Mouse (Mus musculus) stomach, embryonic 16.5 days (tissue): ENCODE results near the gene Galns. TPM values are rescaled to one million over a fixed set of nuclear protein-coding genes. Genes with fewer than 3 reads are reported as not detected.

ENCODE experiments used
- ATAC-seq: fragments of 200-750 bp; cut with Nextera tagmentation; 2 replicates; pipeline ENCODE4 v1.8.0; 2017; ENCODE audit warnings: moderate number of reproducible peaks, moderate TSS enrichment; ENCODE audit not compliant: insufficient read depth, low FRiP score
- H3K27ac ChIP-seq: fragments of 300-500 bp; sonication (generic); 2 replicates; pipeline ENCODE4 v1.5.1; 2014; ENCODE audit warnings: low read length
- H3K27me3 ChIP-seq: fragments of 300-500 bp; sonication (generic); 2 replicates; pipeline ENCODE4 v1.6.1; 2014; ENCODE audit warnings: low read length, control low read depth, mixed read lengths; ENCODE audit not compliant: control insufficient read depth, insufficient read depth
- H3K36me3 ChIP-seq: fragments of 300-500 bp; sonication (generic); 2 replicates; pipeline ENCODE4 v1.6.1; 2014; ENCODE audit warnings: low read length; ENCODE audit not compliant: control insufficient read depth, insufficient read depth
- H3K4me1 ChIP-seq: fragments of 300-500 bp; sonication (generic); 2 replicates; pipeline ENCODE4 v1.6.1; 2014; ENCODE audit warnings: low read length, control low read depth, mixed read lengths; ENCODE audit not compliant: control insufficient read depth, insufficient read depth
- H3K4me2 ChIP-seq: fragments of 300-500 bp; sonication (generic); 2 replicates; pipeline ENCODE4 v1.6.1; 2014; ENCODE audit warnings: low read depth, low read length, mixed read lengths
- H3K4me3 ChIP-seq: fragments of 300-500 bp; sonication (generic); replicated peaks from 2 replicates; pipeline ENCODE4 v1.5.1; 2014; ENCODE audit warnings: mild to moderate bottlenecking, low read length
- H3K9ac ChIP-seq: fragments of 300-500 bp; sonication (generic); 2 replicates; pipeline ENCODE4 v1.6.1; 2014; ENCODE audit warnings: low read length
- H3K9me3 ChIP-seq: fragments of 300-500 bp; sonication (generic); replicated peaks from 2 replicates; pipeline ENCODE4 v1.6.1; 2016; ENCODE audit warnings: low read length, control low read depth; ENCODE audit not compliant: control insufficient read depth
- WGBS: fragments of 180-500 bp; shearing (Covaris S2); extraction: QIAGEN DNeasy Blood & Tissue Kit; methylation state at CpG from one replicate; pipeline ENCODE4 v1.1.7; 2014; 5-methylcytosine and 5-hydroxymethylcytosine counted together
- polyA plus RNA-seq: library from polyadenylated mRNA; unstranded; fragments of >200 nt; fragmentation: Nextera tagmentation; extraction: Ambion mirVana; gene quantifications from 2 replicates; pipeline ENCODE4 v1.2.1, GENCODE M21; 2015

The Galns gene
- polyA plus RNA-seq, 1 experiment from 2014 or later: 14.8 TPM

- H3K9me3 ChIP-seq: no peaks in the 10 kb centered on the region
- H3K4me1 ChIP-seq: peaks cover 44% of the 10 kb centered on the region
- no peaks in the 10 kb centered on the region for H3K27me3 ChIP-seq
- ATAC-seq: no peak
- H3K27ac ChIP-seq: peak overlapping the region; percentile 48
- WGBS: 53% methylated on average over 24 of the region's 24 CpGs
- peak overlapping the region; percentile 52 for H3K9ac ChIP-seq
- H3K36me3 ChIP-seq: no peaks in the 10 kb centered on the region
- H3K4me3 ChIP-seq: peak overlapping the region; percentile 13
- H3K4me2 ChIP-seq: peak overlapping the region; percentile 40
Observed at GRCm38 (mm10) chr8:122546811-122547453, 64.3 kb downstream of the Galns start.

- H3K36me3 ChIP-seq: no peaks in the 10 kb centered on the region
- no peaks in the 10 kb centered on the region for H3K9me3 ChIP-seq
- 78% methylated on average over 7 of the region's 7 CpGs for WGBS
- H3K4me1 ChIP-seq: peaks cover 44% of the 10 kb centered on the region
- H3K9ac ChIP-seq: peak overlapping the region; percentile 52
- H3K4me3 ChIP-seq: no peak overlapping the region; the same call in 1 of the 2 replicates
- H3K27me3 ChIP-seq: no peaks in the 10 kb centered on the region
- ATAC-seq: 0 out of 2 replicates have a peak, but pooled peaks have one; percentile 8
- peak overlapping the region; percentile 48; the same call in 1 of the 2 replicates for H3K27ac ChIP-seq
- H3K4me2 ChIP-seq: peak overlapping the region; percentile 40; the same call in 1 of the 2 replicates
Observed at GRCm38 (mm10) chr8:122546066-122546755, 65.1 kb downstream of the Galns start.

DNA sequence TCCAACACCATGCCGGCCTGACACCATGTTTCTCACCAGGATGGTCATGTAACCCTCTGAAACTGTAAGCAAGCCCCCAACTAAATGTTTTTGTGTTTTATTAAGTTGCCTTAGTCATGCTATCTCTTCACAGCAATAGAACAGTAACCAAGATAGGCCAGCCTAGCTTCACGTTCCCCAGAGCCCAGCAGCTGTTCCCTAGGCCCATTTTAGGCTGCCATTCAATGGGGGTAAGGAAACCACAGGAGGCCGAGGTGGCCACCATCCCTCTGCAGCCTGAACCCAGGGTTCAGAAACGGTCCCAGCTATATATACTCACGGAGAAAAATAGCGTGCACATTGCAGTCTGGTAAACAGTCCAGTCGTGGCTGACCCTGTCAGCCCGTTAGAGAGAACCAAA is 67.1 kb downstream of the Galns start:
- H3K9me3 ChIP-seq: no peaks in the 10 kb centered on the region
- no peaks in the 10 kb centered on the region for H3K36me3 ChIP-seq
- peaks cover 38% of the 10 kb centered on the region for H3K4me1 ChIP-seq
- no peak for ATAC-seq
- no peaks in the 10 kb centered on the region for H3K27me3 ChIP-seq
- no peak overlapping the region for H3K9ac ChIP-seq
- H3K4me2 ChIP-seq: no peak overlapping the region
- no peak overlapping the region for H3K27ac ChIP-seq
- no peak overlapping the region for H3K4me3 ChIP-seq
- 91% methylated on average over 8 of the region's 8 CpGs for WGBS

GRCm38 (mm10) chr8:122538310-122539076 is 72.8 kb downstream of the Galns start:
- H3K27me3 ChIP-seq: no peaks in the 10 kb centered on the region
- 90% methylated on average over 9 of the region's 9 CpGs for WGBS
- H3K9ac ChIP-seq: no peak overlapping the region
- H3K4me2 ChIP-seq: no peak overlapping the region
- no peaks in the 10 kb centered on the region for H3K36me3 ChIP-seq
- peak overlapping the region; percentile 84 for H3K27ac ChIP-seq
- no peaks in the 10 kb centered on the region for H3K9me3 ChIP-seq
- no peak overlapping the region for H3K4me3 ChIP-seq
- ATAC-seq: no peak
- H3K4me1 ChIP-seq: peaks cover 24% of the 10 kb centered on the region

DNA sequence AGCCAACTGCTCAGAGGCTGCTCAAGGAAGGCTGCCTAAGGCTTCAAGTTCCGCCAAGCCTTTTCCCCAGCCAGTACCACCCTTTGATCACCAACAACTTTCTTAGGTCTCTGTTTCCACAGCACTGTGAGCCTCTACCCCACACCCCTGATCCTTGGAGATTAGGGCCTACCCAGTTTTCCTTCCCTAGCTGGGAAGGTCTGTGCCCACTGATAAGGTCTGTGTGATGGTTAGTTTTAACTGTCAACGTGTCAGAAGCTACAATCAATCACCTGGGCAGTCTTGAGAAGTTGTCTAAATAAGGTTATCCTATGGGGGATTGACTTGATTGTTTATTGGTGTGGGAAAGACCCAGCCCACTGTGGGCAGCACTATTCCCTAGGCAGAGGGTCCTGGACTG is 73.5 kb downstream of the Galns start:
- Histone ChIP-seq H3K27me3 (no peaks in the 10 kb centered on the region), H3K27ac (peak overlapping the region; percentile 84), H3K9me3 (no peaks in the 10 kb centered on the region), H3K36me3 (no peaks in the 10 kb centered on the region), H3K4me1 (peaks cover 24% of the 10 kb centered on the region), H3K4me3 (no peak overlapping the region), H3K9ac (peak overlapping the region; percentile 60; the same call in 1 of the 2 replicates), H3K4me2 (no peak overlapping the region)
- 66% methylated on average over 2 of the region's 2 CpGs for WGBS
- ATAC-seq: peak; percentile 35; the same call in 1 of the 2 replicates

DNA sequence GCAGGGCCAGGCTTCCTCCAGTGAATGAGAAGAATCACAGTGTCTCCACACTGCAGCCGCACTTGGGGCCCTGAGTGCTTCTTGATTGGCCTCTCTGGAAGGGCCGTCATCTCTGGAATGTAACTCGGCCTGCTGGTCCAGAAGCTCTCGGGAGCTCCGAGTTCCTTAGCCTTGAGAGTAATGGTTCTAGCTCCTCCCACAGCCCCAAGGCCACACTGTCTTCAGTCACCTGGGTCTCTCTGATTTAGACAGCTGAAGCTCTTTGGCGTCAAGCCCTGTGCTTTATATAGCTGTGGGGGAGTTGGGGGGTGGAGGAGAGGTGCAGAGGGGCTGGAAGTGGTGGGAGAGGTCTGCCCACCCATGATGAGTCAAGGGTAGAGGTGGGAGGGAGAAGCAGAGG is 74.2 kb downstream of the Galns start:
- ATAC-seq: peak; percentile 91
- Histone ChIP-seq H3K9me3 (no peaks in the 10 kb centered on the region), H3K27ac (peak overlapping the region; percentile 84), H3K4me1 (peaks cover 24% of the 10 kb centered on the region), H3K4me2 (peak overlapping the region; percentile 14), H3K36me3 (no peaks in the 10 kb centered on the region), H3K4me3 (0 out of 2 replicates have a peak overlapping the region, but pooled peaks have one; percentile 5), H3K9ac (peak overlapping the region; percentile 60), H3K27me3 (no peaks in the 10 kb centered on the region)
- WGBS: 6% methylated on average over 6 of the region's 6 CpGs

DNA sequence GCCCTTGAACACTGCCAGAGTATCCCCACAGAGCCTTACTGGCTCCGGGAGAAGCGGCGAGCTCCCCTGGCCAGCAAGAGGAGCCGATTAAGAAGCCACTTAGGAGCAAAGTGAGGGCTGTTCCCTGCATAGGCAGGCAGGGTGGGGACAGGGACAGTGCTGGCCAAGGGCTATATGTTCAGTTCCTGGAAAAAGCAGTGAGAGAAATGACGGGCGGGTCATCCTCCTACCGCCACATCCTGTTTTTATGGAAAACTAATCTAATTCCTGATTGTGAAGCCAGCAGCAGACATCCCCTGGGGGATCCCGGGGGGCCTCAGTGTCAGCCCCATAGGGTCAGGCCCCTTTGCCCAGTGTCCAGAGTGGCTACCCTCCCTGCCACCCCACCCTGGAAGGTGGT is 80.0 kb downstream of the Galns start:
- Histone ChIP-seq H3K4me3 (no peak overlapping the region), H3K9ac (no peak overlapping the region), H3K4me1 (peaks cover 5% of the 10 kb centered on the region; the same call in 1 of the 2 replicates), H3K27me3 (no peaks in the 10 kb centered on the region), H3K4me2 (no peak overlapping the region), H3K9me3 (no peaks in the 10 kb centered on the region), H3K36me3 (no peaks in the 10 kb centered on the region), H3K27ac (no peak overlapping the region)
- ATAC-seq: no peak
- WGBS: 86% methylated on average over 8 of the region's 8 CpGs

DNA sequence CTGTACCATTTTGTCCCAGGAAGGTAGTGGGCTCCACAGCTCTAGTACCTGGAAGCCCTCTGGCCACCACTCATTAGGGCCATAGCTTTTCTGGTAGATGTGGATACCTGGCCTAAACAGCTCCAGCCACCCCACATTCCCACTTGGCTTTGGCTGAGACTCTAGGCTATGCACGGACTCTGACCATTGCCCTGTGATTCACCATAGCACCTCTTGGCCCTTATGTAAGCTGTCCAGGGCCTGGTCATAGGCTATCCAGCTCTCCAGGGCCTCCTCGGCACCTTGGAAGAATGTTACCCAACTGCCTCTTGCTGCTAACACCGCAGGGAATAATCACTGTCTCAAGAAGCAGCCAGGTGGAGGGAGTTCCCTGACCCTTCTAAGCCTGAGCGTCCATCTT is 82.1 kb downstream of the Galns start:
- H3K4me3 ChIP-seq: no peak overlapping the region
- no peak for ATAC-seq
- no peak overlapping the region for H3K27ac ChIP-seq

More for the DNA sequence above, 82.1 kb downstream of the Galns start:
- Histone ChIP-seq H3K4me1 (peaks cover 24% of the 10 kb centered on the region), H3K36me3 (no peaks in the 10 kb centered on the region), H3K9ac (no peak overlapping the region), H3K9me3 (no peaks in the 10 kb centered on the region), H3K4me2 (no peak overlapping the region), H3K27me3 (no peaks in the 10 kb centered on the region)
- 90% methylated on average over 4 of the region's 4 CpGs for WGBS
